15 mouse cellular contexts compared by ENCODE assay signal in the genomic region with DNA sequence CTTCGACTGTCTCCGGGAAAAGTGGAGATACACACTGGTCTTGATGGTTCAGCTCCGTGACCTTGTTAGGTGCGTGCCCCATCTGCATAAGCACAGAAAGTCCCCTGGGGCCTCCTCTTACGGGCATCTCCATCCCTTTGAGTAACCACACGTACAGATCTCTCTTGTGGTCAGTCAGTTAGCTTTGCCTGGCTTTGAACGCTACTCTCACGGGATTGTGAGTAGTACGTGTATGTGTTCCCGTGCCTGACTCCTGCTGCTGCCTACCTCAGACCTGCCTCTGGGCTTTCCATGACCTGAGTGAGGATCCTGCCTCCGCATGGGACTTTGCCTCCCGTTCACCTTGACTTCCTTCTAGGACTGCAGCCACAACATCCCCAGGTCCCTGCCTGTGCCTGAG.
DNase-seq lines count a peak whose midpoint lies in the region; ATAC-seq and TF ChIP-seq lines count a peak whose summit lies in the region.
"Had no signal": no experiment of that assay in that cellular context is flagged by ENCODE, and none has a peak within 500 bp of the region (broad histone marks: within the 10 kb centered on the region; RNA-seq: fewer than 3 reads in every experiment).

No protein-coding gene starts in this region.

- no peaks in the 10 kb centered on the region for H3K9me3 ChIP-seq in heart, embryonic 14.5 days (ENCODE audit: control insufficient read depth, low read length)
- no peaks in the 10 kb centered on the region for H3K9me3 ChIP-seq in lung, embryonic 14.5 days (ENCODE audit: low read depth, low read length)
- H3K9me3 ChIP-seq: limb, embryonic 13.5 days had no signal

- no peak for ATAC-seq in heart, embryonic 14.5 days (ENCODE audit: insufficient number of reproducible peaks, insufficient read depth, low FRiP score, low read depth)
- no peak for ATAC-seq in lung, embryonic 14.5 days (ENCODE audit: insufficient read depth)
- ATAC-seq: forebrain, embryonic 14.5 days; inflammation-experienced regulatory T-cells, adult 6 months had no signal

- TF ChIP-seq CTCF in lung, embryonic 14.5 days (IDR thresholded peaks at IDR 0.05; ENCODE audit: low read depth): no peak
- TF ChIP-seq CTCF in olfactory bulb, adult 2 months (IDR thresholded peaks at IDR 0.05; ENCODE audit: insufficient read depth, low read depth, low read length): no peak

- H3K4me3 ChIP-seq in heart, embryonic 14.5 days (ENCODE audit: control insufficient read depth in 1 of 2, insufficient read depth in 1 of 2, low read depth in 1 of 2, low read length in 2 of 2): no peak overlapping the region
- H3K4me3 ChIP-seq in lung, embryonic 14.5 days (ENCODE audit: low read depth, low read length): no peak overlapping the region
- no peak overlapping the region for H3K4me3 ChIP-seq in brown adipose tissue, adult 24 weeks (ENCODE audit: insufficient read depth, low read depth, low read length)
- H3K4me3 ChIP-seq in olfactory bulb, adult 2 months (ENCODE audit: insufficient read depth, low read depth, low read length): no peak overlapping the region
- H3K4me3 ChIP-seq: limb, embryonic 13.5 days had no signal

- DNase-seq in heart, postnatal 25 days (ENCODE audit: low spot score): no peak
- no peak for DNase-seq in lung, embryonic 14.5 days
- no peak for DNase-seq in lung, postnatal 4 days
- no peak for DNase-seq in left cerebral cortex, postnatal 36 days (ENCODE audit: low spot score in 2 of 2)
- DNase-seq in frontal cortex, postnatal 14 days (ENCODE audit: low spot score in 2 of 2): no peak
- DNase-seq: cerebellum, adult 2 months; layer of hippocampus, adult 9-11 months; right cerebral cortex, postnatal 25 days had no signal

- H3K36me3 ChIP-seq in heart, embryonic 14.5 days (ENCODE audit: control insufficient read depth, insufficient read depth, low read length): no peaks in the 10 kb centered on the region
- no peaks in the 10 kb centered on the region for H3K36me3 ChIP-seq in lung, embryonic 14.5 days (ENCODE audit: insufficient read depth)
- H3K36me3 ChIP-seq: limb, embryonic 13.5 days had no signal

- no peak overlapping the region for H3K9ac ChIP-seq in heart, embryonic 14.5 days (ENCODE audit: low read length)
- H3K9ac ChIP-seq in lung, embryonic 14.5 days: peak overlapping the region; percentile 3; the same call in 1 of the 2 replicates
- H3K9ac ChIP-seq: limb, embryonic 13.5 days had no signal

- no peak overlapping the region for H3K4me2 ChIP-seq in heart, embryonic 14.5 days (ENCODE audit: low read length)
- H3K4me2 ChIP-seq in lung, embryonic 14.5 days: no peak overlapping the region
- H3K4me2 ChIP-seq: limb, embryonic 13.5 days had no signal

- peak overlapping the region; percentile 71 to 77 for H3K27ac ChIP-seq in heart, embryonic 14.5 days (replicated peaks in 1 of 2; ENCODE audit: control insufficient read depth in 1 of 2, insufficient read depth in 1 of 2, low read depth in 2 of 2, low read length in 2 of 2)
- peak overlapping the region; percentile 58 for H3K27ac ChIP-seq in lung, embryonic 14.5 days (ENCODE audit: low read depth)
- H3K27ac ChIP-seq in brown adipose tissue, adult 24 weeks (replicated peaks; ENCODE audit: low read depth, low read length): peak overlapping the region; percentile 92
- peak overlapping the region; percentile 9; the same call in 1 of the 2 replicates for H3K27ac ChIP-seq in olfactory bulb, adult 2 months (ENCODE audit: insufficient read depth, low read depth, low read length)
- H3K27ac ChIP-seq: limb, embryonic 13.5 days; macrophage had no signal

- peaks cover 44 to 46% of the 10 kb centered on the region in 2 experiments for H3K4me1 ChIP-seq in heart, embryonic 14.5 days (ENCODE audit: control insufficient read depth in 2 of 2, insufficient read depth in 2 of 2, low read length in 2 of 2)
- H3K4me1 ChIP-seq in lung, embryonic 14.5 days (ENCODE audit: insufficient read depth): peaks cover 18% of the 10 kb centered on the region
- peaks cover 42% of the 10 kb centered on the region for H3K4me1 ChIP-seq in brown adipose tissue, adult 24 weeks (ENCODE audit: control insufficient read depth, insufficient read depth, insufficient read length, low read length)
- H3K4me1 ChIP-seq in olfactory bulb, adult 2 months (ENCODE audit: control insufficient read depth, insufficient read depth, low read length): peaks cover 26% of the 10 kb centered on the region; the same call in 1 of the 2 replicates

- no peaks in the 10 kb centered on the region for H3K27me3 ChIP-seq in heart, embryonic 14.5 days (ENCODE audit: control insufficient read depth, insufficient read depth, low read length)
- H3K27me3 ChIP-seq in lung, embryonic 14.5 days (ENCODE audit: insufficient read depth, low read length): no peaks in the 10 kb centered on the region
- H3K27me3 ChIP-seq: limb, embryonic 13.5 days had no signal

- TF ChIP-seq POLR2A in olfactory bulb, adult 2 months (IDR thresholded peaks at IDR 0.05; ENCODE audit: insufficient read depth, low read depth, low read length): no peak

- WGBS in heart, embryonic 14.5 days: 84% methylated on average over 12 of the region's 12 CpGs
- 86% methylated on average over 12 of the region's 12 CpGs for WGBS in lung, embryonic 14.5 days
- 94% methylated on average over 12 of the region's 12 CpGs for WGBS in olfactory bulb, adult 2 months

- intact Hi-C loops in heart, postnatal 25 days (cut with DNase I): loop anchor here (5.0 kb wide), 1 partner anchor 114 kb away; no protein-coding TSS in a partner anchor
- intact Hi-C loops in left cerebral cortex, postnatal 36 days (cut with DNase I): no loop called here

Comparison
In these comparisons a context has a peak if more than half of its experiments do, and no peak if none do; other contexts are left out.
1. H3K27ac ChIP-seq: peak in every context shown above with its lines; median percentile 92 in brown adipose tissue, adult 24 weeks; 74 in heart, embryonic 14.5 days; 58 in lung, embryonic 14.5 days; 9 in olfactory bulb, adult 2 months.